Mouse (Mus musculus): Measurements from ENCODE around the gene Chd5.

Chd5 gene

DNA sequence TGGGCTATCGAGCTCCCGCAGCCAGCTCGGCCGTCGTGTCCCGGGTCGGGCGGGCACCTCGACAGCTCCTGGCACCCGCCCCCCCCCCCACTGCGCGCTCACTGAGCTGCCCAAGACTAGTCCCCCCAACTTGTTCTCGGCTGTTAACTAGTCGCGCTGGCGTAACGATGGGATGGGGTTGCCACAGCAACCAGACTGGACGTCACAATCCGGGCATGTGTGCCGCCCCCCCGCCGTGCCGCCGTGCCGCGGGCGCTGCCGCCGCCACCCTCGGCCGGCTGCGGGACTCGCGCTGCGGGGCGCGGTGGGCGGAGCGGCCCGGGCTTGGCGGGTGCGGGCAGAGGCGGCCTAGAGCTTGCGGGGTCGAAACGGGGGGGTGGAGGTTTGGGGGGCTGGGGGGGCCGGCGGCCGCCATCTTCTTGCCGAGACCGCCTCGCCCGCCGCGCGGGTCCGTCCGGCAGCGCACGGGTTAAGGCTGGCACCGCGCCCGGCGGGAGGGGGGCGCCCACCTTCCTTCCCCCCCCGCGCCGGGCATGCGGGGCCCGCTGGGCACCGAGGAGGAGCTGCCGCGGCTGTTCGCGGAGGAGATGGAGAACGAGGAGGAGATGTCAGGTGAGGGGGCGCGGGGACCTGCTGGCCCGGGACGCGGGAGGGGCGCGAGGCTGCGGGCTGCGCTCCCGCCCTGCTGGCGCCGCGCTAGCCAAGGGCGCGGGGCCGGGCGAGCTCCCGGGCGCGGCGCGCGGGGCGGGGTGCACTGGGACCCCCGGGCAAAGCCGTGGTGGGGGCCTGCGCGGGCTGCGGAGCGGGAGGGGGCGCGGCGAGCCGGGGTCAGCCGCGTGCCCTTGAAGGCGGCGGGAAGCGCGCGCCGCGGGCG lies at the start of gene Chd5:
Chd5 (plus strand) TSS at position 233 of the 874 bp plus-strand sequence.
- DNase-seq, result no peak

DNA sequence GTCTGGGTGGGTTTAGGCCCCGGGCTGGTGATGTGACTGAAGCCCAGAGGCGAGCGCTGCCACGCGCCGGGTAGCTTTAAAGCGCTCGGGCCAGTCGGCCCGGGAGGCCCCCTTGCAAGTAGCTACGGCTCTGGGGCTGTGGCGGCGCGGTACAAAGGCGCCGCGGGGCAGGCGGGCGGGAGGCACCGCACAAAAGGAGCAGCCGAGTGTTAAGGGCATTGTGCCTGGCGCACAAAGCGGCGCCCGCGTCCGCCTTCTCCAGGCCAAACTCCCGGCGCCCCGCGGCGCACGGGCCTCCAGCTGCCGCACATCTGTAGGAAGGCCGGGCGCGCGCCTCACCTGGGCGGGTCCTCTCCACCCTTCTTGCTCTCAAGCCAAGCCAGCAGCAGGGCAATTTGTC lies 48.1 kb upstream of the Chd5 start:
- no peak for DNase-seq

DNA sequence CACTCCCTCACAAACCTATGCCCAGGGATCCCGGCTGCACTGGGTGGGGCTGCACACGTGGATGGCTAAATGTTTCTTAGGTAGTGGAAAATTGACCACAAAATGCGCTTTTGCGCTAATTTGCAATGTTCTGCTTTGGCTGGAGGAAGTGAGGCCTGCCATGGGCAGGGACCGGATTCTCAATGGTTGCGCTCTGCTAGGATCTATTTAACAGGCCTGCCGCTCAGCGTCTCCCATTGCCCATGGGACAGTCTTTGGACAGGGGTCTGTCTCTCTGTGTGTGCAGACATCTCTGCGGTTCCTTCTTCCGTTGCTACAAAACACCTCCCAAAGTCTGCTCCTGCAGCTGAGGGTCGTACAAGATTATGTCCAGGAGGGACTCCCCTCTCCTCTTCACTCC lies 47.5 kb upstream of the Chd5 start:
- no peak for DNase-seq

DNA sequence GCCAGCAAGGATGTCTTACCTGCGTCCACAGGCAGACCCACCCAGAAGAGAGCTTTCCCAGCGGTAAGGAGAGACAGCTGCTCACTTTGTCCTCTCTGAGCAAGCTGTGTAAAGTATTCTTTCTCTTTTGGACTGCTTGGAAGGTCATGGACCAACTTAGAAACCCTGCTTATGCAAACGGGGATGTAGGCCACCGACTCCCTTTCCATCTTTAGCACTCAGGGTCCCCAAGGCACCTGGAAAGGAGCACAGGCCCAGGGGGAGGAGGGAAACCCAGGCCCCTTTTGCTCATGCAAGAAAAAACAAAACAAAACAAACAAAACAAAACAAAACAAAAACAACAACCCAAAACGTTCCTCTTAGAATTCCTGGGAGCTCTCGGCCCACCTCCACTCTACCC lies 46.9 kb upstream of the Chd5 start, which contains the start of gene Hes3:
Hes3 (minus strand) TSS at position 101 of the 400 bp plus-strand sequence.
- DNase-seq, result no peak

DNA sequence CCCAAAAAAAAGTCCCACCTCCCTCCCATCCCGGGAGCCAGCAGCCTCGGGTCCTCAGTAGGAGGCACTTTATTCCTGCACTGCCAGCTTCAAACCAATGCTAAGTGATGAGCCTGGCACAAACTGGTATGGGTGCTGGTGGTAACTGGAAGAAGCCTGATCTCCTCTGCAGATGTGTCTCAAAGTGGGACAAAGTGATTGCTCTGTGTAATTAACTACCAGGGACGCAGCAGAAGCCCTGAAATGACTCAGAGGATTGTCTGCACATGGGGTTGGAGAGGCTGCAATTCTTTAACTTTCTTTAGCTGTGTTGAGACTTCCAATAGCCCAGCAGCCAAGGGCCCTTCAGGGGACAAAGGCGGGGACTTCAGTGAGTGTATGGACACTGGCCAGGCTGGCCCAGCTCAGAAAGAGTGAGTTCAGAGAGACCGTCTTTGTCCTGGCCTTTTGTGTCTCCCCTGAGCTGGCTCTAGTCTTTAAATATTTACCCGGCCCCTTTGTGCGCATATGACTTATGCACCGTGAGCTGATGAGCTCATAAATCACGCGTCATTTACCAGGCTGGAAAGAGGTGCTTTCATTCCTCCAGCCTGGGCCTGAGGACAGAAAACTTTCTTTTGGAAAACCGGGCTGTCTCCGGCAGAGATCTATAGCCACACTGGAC lies 46.2 kb upstream of the Chd5 start:
- no peak for DNase-seq

DNA sequence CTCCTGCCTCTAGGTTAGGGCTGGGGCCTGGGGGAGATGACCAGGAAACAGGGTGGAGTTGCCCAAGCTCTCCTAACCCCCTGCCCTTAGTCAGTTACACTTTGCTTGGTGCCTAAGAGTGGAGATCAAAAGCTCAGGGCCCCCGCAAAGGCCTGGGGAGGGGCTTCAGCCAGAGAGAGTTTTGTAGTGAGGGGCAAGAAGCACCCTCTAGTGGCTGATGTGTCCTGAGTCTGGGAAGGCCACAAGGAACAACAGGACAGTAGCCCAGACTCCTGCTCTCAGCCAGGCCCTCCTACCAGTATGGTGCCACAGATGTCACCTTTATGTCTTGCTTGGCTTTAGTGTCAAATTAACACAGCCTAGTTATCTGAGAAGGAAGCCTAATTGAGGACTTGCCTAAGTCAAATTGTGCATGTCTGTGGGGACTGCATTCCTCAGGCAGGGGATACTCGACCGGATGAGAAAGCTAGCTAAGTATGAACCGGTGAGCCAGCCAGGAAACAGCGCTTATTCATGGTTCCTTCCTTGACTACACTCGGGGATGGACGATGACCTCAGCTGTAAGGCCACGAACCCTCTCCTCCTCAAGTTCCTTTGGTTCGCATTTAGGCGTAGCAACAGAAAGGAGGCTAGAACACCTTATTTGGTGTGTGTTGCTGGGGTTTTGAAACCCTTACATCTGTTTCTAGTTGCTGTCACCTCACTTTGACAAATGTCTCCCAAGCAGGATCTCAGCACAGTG lies 44.1 kb upstream of the Chd5 start:
- DNase-seq, result no peak

DNA sequence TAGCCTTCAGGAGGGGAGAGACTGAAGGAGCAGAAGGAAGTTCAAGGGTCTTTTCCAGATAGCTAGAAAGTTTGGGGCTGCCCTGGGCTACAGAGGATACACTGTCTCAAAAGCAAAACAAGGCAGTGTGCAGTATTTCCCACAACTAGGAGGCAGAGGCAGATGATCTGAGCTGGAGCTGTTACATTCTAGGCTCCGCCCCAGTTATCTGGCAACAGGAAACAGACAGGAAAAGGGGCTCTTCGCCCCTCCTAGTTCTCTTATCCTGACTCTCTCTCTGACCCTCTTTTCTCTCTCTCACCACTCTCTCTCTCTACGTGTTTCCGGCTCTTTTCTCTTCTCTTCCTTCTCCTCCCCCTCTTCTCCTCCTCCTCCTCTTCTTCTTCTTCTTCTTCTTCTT lies 42.5 kb upstream of the Chd5 start:
- no peak for DNase-seq

DNA sequence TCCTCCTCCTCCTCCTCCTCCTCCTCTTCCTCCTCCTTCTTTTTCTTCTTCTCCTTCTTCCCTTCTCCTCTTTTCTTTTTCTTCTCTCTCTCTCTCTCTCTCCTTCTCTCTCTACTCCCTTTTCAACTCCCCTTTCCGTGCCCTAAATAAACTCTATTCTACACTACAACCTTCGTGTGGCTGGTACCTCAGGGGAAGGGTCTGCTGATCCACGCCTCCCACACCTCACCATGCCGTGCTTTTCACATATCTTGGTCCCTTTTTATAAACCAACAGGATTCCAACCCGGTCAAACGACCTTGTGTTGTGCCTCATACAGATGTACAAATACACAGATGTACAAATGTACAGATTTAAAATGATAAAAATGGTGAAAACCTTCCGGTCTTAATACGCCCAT lies 42.1 kb upstream of the Chd5 start:
- no peak for DNase-seq

DNA sequence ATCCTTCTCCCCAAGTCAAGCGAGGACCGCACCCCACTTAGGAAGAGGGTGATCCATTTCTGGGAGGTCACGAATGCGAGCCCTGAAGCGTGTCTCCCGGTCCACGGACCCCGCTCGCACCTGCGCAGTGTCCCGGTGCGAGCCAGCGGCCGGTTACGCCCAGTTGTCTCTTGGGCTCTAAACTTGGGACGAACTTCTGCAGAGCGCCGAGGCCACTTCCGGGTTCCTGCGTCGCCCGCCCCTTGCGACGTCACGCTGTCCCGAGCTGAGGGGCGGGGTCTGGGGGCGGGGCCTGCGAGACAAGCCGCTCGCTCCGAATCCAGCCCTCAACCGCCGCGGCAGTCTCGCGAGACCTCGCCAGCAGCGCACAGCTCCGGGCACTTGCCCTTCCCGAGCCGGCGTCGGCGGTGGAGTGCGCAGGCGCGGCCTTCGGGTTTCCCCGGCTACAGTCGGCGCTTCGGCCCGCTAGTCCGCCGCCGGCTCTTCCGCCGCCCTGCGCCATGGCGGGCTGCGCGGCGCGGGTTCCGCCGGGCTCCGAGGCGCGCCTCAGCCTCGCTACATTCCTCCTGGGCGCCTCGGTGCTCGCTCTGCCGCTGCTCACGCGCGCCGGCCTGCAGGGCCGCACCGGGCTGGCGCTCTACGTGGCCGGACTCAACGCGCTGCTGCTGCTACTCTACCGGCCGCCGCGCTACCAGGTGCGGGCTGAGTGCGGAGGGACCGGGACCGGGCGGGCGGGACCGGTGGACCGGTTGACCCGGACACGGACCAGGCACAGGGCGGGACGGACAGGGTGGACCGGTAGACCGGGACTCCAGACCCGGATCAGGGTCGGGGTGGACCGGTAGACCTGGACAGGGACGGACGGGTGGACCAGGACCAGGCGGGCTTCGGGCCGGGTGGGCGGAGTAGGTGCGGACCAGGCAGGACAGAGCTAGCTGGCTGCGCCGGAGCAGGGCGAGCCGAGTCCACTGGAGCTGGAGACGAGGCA lies 41.3 kb upstream of the Chd5 start, which contains the start of gene Icmt:
Icmt (plus strand) TSS at position 354 of the 988 bp plus-strand sequence.
- peak; percentile 98 for DNase-seq

DNA sequence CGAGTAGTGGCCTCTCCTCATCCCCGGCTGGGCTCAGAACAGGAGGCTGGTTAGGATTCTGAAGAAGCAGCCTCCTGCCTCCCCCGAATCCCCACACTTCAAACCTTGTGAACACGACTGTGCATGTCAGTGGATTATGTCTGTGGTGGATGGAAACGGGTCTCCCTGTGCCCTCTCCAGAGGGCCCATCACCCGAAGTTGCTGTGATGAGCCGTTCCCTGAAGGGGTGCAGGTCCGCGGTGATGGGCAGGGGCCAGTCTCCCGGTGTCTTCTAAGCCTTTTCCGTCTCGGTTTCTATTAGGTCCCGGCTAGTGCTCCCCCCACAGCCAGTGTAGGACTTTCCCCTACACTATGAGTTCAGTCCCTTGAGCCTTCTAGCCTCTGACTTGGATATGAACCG lies 39.6 kb upstream of the Chd5 start:
- no peak for DNase-seq

DNA sequence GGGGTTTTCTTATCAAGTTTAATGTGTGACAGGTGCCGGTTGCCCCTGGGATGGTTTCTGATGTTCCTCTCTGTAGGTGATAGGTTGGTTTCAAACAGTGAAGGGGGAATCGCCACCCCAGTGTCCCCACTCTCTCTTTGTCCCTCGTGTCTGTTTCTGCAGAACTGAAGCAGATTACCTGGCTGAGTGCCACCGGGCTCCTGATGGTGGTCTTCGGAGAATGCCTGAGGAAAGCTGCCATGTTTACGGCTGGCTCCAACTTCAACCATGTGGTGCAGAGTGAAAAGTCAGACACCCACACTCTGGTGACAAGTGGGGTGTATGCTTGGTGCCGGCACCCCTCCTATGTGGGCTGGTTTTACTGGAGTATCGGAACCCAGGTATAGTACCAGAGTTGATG lies 38.1 kb upstream of the Chd5 start:
- DNase-seq, result no peak

DNA sequence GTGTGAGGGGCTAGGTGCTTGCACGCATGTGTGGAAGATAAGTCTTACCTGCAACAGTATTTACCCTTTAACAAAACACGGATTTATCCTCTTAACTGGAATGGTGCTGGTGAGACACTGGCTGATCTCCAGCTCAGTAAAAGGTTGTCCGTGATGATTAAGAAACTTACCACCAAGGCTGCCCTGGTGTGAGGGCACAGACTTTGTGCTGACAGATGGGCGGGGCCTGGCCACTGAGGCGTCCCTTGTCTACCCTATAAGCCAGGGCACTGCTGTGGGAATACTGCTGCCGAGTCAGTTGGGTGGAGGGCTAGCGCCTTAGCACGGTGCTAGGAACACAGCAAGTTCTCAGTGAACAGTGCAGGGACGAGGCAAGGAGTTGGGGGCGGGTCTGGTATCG lies 36.4 kb upstream of the Chd5 start:
- DNase-seq, result peak; percentile 61 to 64

DNA sequence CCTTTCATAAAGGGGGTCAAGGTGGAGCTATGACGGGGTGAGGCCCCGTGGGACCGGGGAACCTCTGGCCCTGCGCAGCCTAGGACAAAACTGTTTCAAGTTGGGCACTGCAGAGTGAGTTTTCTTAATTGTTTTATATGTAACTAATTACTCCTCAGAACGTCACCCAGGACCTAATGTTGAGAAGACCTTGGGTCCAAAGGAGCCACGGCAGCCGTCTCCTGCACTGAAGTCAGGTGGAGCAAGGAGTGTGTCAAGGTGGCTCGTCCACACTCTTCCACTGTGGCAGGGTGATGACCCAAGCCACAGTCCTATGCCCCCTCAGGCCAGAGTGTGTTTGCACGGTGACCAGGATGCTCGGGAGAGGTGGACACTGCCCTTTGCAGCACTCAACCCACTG lies 35.3 kb upstream of the Chd5 start:
- DNase-seq, result peak; percentile 61 to 75

DNA sequence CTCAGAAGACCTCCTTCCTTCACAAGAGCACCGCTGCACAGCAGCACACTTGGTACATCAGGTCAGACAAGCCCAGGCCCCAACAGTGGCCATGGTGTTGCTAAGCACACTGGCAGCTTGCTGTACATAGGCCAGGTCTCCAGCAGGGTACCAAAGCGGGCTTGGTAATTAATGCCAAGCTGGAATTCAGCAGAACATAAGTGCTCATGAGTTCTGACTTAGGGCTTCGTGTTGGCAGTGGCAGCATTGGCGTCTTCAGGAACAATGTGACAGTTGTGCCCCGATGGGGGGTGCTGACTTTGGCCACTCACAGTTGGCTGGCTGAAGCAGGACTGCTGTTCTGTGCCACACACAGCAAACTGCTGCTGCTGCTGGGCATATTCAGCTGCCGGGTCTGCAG lies 33.8 kb upstream of the Chd5 start:
- no peak for DNase-seq

DNA sequence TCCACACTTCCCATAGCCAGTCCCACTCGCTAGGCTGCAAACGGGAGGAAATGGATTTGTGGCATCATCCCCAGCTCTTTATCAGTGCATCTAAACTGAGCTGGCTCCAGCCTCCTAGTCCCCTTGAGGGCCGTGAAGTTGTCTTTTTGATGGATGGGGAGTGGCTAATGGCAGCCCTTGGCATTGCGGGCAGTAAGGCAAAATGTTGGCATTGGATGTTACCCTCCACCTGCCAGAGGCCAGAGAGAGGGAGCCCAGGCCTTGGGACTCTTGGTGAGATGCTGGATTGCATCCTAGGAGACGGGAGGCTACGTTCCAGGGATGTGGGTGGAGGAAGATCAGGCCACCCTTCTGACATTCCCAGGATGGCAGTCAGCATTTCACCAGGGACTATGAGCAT lies 32.5 kb upstream of the Chd5 start:
- no peak for DNase-seq

DNA sequence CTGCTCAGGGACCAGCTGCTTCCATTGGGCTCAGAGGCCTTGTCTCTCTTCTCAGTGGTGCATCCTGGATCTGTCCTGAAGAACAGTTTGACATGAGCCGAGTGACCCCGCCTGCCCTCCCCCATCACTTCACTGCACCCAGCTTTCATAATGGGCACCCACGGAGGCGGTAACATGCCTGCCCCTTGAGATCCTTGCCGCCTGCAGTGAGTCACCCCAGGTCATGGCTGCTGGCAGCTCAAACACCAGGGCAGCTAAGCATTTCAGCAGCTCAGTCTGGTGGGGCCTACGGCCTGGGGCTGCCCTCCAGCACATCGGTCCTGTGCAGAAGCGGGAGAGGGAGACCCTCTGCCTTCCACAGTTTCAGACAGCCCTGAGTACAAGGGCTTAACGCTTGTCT lies 30.9 kb upstream of the Chd5 start:
- no peak for DNase-seq

DNA sequence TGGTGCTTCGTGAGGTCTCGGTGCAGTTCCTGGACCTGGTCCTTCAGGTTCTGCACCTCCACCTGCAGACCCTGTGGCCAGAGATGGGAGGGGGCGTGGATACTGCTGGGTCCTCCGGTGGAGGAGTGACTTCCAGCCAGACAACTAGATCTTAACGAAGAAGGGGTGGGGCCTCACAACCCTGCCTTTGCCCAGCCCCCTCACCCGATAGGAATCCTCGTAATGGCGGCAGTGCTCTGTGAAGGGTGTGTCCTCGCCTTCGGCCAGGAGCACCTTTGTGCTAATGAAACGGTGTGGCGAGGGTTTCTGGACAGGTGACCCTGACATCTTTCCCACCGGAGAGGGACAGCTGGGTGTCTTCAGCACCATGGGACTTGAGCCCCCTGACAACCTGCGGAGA lies 26.3 kb upstream of the Chd5 start:
- DNase-seq, result no peak

DNA sequence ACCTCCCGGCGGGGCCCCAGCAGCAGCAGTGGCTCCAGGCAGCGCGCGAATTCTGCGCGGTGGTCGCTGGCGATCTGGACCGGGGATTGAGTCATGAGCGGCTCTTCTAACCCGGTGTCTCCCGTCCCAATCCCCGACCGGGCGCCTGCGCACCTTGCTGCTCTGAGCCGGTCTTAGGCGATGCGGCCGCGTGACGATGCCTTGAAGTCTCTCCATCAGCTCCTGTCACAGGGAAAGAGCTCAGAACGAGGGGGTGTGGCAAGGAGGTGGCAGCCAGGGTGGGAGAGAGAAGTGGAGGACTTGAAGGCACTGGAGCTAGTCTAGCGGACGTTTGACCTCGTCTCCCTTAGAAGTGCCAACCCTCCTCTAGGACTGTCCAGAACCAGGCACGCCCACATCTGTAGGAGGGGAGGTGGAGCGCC lies 25.2 kb upstream of the Chd5 start:
- DNase-seq, result no peak

DNA sequence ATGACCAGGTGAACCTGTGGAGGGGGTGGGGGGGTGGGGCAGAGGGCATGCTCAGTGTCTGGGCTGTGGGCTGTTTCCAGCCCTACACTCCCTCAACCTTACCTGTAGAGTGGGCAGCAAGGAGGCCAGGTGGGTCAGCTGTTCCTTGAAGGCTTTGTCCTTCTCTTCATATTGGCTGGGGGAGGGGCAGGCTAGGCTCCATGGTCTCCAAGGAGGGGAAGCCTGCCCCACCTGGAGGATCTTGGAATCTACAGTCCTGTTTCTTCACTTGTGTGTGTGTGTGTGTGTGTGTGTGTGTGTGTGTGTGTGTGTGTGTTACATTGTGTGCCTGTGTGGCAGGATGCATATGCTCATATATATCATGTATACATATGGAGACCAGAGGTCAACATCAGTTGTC lies 24.5 kb upstream of the Chd5 start:
- no peak for DNase-seq

DNA sequence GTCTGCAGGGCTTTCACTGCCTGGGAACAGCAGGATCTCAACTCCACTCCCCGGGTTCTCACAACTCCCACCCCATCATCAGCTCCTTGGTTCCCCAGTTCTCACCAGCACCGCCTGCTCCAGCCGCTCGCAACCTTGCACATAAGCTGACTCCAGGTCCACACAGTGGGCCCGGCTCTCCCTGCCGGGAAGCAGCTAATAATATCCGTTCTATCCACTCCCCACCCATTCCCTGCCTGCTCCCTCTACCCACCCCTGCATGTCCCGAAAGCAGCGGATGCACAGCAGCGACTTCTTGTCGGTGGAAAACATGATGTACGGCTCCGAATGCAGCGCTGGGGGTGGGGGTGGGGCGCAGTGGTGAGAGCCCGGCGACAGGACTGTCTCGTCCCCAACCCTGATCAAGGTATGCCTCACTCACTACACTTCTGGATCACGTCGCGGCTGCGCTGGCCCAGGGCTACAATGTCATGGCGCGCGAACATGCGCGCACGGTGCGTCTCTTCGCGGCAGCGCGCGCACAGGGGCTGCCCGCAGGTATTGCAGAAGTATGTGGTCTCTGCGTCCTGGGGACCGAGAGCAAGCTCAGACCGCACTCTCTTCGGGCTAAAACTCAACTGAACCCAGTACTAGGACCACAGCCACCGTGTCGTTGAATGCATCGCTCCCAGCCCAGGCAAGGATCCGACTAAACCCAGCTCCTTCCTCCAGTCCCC lies 22.8 kb upstream of the Chd5 start:
- DNase-seq, result no peak

DNA sequence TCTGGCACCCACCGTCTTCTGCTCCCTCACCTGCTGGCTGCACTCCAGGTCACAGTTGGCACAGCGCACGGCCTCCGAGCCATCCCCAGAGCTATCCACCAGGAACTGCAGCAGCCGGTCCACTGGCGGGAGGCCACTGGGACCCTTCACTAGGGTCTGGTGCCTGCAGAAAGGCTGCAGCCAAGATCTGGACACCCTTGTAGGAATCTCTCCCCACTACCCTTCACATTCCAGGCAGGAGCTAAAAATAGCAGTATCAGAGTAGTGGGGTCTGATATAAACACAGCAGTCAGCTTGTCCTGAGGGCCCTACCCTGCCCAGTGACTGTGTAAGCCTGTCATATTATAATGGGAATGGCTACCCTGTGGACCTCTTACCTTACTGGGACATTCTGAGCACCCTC lies 20.8 kb upstream of the Chd5 start:
- DNase-seq, result no peak
